Mouse (Mus musculus): ENCODE data around the gene Xcl1. TPM values are rescaled to one million over a fixed set of nuclear protein-coding genes. Genes with fewer than 3 reads are reported as not detected.
"Not testable (repeated sequence)": the region's sequence is repeated elsewhere in the genome, so short reads cannot be mapped to it uniquely, and the experiment has no call there.

Xcl1 gene
- total RNA-seq (2021): not detected
- long read RNA-seq, experiment 1: 0 reads
- long read RNA-seq, experiment 2: 0 reads

DNA sequence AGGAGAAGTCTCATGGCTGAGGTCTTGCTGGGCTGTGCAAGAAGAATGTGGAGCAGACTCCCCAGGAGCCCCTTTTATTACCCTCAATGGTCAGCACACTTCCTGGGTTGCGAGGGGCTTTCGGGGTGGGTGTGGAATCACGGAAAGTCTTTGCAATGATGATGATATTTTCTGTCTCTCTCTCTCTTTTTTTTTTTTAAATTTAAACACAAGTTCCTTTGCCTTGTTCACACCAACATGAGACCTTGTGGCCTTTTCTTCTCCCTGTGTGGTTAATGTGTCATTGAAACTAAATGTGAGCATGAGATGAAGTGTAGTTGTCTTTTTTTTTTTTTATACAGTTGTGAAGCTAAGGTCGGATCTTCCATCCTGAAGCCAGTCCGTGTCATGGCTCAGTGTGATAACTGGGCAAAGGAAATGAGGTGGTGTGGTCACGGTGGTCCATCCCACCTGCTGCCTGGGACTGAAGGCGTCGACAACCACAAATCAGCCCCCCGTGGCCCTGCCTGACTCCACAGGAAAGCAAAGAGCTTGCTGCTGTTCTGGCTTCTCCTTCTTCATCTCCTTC lies at the start of gene Xcl1:
Gene Xcl1, minus strand, starts transcription at position 51 of the 568 bp plus-strand sequence.
- no peak for DNase-seq (ENCODE audit: low spot score in 2 of 2)

DNA sequence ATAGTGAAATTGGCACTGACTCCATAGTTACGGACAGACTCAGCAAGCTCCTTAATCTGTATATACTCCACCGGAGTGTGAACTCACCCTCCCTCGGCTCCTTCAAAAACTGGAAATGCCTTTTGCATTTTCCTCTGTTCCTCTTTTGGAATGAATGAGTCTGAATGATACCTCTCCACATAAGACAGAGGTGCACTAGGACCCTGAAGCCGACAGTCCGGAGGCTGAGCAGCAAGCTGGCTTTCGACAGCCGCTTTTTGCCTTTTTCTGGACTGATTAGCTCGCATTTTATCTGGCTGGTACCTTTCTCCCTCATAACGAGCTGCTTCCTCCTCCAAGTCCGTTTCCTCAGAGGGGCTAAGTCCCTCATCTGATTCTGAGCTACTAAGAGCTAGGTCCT lies 49.4 kb upstream of the Xcl1 start:
- not testable (repeated sequence) for DNase-seq (ENCODE audit: low spot score in 2 of 2)

DNA sequence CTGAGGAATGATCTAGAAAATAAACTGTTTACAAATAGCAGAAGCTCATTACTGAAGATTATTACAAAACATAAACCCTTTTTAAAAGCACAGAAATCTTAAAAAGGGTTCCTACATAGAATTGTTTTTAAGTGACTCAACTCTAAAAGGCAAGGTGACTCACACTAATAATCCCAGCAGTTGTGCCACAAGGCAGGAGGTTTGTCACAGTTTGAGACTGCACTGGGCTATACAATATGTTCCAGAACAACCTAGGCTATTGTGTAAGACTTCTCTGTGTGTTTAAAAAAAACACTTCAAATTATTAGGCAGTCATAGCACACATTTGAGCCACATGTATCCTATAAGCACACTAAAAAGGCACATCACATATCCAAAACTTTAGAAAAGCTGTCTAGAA lies 42.0 kb upstream of the Xcl1 start:
- no peak for DNase-seq (ENCODE audit: low spot score in 2 of 2)

DNA sequence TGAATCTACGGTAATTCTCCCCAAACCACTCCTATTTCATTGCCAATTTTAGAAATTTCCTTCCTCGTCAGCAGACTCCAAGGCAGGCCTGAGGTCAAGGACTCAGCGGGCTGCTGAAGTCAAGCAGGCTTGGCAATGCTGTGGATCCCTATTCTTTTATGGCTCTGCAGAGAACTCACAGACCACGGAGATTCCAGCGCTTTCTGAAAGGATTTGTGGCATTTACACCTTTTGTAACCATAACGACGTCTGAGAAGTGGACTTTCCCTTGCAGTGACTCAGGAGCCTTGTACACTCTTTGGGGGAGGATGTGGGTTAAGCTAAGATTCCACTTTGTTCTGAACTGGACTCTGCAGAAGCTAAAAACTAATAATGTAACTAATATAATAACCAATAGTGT lies 40.4 kb upstream of the Xcl1 start:
- no peak for DNase-seq (ENCODE audit: low spot score in 2 of 2)

DNA sequence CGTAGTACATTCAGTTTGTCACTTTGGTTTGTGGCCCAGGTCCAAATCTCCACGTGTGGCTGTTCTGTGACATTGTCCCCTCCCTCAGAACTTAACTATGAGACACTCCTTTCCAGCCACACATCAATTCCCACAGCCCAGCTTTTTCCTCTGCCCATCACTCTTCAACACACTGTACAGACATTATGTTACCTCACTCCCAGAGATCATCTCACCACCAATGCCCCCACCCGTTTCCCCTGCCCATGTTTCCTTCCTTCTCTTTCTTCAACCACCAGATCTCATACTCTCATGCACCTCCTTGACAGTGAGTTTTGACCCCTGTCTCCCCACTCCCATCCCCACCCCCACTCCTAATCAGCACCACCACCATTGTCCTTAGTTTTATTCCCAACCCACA lies 39.9 kb upstream of the Xcl1 start:
- no peak for DNase-seq (ENCODE audit: low spot score in 2 of 2)

DNA sequence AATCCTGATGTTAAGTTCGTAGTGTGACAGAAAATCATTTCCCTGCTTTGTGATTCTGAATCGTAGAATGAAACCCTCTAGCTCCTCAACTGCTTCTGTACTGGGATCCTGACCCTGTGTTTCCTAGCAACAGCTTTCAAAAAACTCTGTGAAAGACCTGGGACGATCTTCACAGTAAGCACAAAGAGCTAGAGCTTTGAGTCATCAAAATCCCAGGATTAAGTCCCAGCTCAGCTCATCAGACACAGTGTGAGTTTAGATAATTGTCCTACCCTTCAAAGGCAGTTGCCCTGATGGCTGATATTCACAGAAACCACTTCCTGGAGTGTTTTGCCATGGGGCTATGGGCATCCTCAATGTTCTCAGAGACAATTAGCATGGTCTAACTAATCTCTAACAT lies 38.5 kb upstream of the Xcl1 start:
- no peak for DNase-seq (ENCODE audit: low spot score in 2 of 2)

- DNase-seq (ENCODE audit: low spot score in 2 of 2): no peak
Observed at GRCm38 (mm10) chr1:164973341-164973740, 38.0 kb upstream of the Xcl1 start.

GRCm38 (mm10) chr1:164972744-164973143 lies 37.4 kb upstream of the Xcl1 start:
- DNase-seq (ENCODE audit: low spot score in 2 of 2): no peak

DNA sequence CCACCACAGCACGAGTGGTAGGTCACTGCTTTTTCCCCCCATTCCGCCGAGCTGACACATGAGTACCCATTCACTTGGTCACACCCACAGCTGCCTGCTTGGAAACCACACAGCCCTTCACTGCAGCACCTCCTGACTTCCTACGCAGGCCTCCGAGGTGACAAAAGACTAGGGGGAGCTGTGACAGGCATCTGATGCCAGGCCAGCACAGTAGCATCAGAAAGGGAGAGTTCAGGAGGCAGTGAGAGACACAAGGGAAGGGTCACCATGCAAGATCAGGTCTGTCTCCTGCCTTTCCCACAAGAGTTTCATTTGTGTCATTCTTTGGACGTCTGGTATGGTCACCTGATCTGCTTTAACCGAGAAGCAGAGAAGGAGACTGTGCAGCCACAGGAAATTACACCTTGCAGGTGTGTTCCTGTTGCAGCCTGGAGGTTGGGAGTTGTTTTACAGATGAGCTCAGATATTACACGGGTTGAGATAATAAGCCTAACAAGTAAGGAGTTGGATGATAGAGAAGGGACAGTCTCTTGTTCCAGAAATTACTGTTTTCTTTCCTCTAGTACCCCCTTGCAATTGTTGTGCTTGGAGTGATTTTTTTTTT lies 30.9 kb upstream of the Xcl1 start:
- DNase-seq (ENCODE audit: low spot score in 2 of 2): no peak

DNA sequence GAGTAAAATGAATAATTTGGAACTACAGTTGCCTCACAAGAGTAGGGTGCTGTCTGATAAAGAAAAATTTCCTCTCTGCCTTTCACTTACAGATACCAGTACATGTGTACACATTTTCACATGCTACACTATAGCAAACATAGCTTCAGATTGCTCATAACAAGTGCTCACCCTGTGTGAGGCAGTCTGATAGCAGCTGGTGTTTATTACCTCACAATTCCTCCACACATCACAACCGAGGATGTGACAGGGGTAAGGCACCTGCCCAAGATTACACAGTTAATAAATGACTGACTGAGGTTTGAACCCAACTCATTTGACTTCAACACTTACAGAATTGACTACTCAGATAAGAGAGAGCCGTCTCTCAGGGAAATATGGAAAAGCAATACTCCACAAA lies 25.3 kb upstream of the Xcl1 start:
- no peak for DNase-seq (ENCODE audit: low spot score in 2 of 2)

- DNase-seq (ENCODE audit: low spot score in 2 of 2): no peak
Observed at GRCm38 (mm10) chr1:164959787-164960385, 24.6 kb upstream of the Xcl1 start.

DNA sequence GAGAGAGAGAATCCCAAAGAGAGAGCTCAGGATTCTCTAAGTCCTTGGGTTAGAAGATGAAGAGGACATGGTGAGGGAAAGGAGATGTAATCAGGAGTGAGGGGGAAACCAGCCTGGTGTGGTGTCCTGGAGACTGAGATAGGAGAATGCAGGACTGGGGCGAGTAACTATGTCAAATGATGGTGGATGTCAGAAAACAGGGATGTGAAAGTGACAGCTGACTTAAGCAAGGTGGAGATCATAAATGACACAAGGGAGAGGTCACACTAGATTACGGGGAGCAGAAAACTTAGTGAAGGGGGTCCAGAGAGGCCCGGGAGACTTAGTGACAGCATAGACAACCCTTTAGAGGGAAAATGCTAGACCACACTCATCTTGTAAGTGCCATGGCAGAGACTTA lies 23.8 kb upstream of the Xcl1 start:
- no peak for DNase-seq (ENCODE audit: low spot score in 2 of 2)

DNA sequence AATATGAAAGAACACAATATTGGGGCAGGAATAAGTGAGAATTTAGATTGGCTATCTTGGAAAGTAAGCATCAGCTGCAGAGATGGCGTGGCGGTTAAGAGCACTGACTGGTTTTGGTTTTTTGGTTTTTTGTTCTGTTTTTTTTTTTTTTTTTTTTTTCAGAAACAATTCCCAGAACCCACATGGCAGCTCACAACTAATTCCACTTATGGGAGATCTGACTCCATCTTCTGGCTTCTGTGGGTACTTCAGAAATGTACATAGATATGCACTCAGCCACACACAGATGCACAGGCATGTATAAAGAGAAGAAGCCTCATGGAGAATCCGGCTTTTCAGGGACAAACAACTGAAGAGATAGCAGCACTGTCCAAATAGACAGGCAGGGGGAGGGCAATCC lies 22.6 kb upstream of the Xcl1 start:
- no peak for DNase-seq (ENCODE audit: low spot score in 2 of 2)

DNA sequence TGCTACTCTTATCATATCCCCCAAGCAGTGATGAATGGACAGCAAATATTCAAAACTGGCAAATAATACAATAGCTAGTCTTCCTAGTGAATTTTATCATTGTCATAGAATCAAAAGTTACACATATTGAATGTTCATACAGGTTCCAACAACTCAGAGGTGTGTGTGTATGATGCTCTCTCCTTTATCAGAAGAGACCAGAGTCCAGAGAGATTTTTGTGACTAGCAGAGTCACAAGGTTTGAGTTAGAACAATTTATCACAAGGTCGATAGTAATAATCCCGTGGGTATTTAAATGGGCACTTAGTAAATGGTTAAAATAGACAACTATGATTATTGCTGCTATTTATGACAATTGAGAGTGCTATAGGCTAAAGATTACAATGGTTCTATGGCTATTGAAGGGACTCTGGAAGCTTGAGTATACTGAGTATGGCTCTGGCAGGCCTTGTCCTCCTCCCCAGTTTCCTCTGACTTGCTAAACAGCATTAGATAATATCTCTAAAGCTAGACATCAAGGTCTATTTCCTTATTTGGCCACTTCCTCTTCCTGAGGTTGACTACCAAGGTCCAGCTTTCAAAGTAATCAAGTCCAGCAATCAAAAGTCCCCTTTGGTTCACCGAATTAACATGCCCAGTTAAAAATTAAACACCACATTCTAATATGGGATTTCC lies 21.5 kb upstream of the Xcl1 start:
- DNase-seq (ENCODE audit: low spot score in 2 of 2): no peak

DNA sequence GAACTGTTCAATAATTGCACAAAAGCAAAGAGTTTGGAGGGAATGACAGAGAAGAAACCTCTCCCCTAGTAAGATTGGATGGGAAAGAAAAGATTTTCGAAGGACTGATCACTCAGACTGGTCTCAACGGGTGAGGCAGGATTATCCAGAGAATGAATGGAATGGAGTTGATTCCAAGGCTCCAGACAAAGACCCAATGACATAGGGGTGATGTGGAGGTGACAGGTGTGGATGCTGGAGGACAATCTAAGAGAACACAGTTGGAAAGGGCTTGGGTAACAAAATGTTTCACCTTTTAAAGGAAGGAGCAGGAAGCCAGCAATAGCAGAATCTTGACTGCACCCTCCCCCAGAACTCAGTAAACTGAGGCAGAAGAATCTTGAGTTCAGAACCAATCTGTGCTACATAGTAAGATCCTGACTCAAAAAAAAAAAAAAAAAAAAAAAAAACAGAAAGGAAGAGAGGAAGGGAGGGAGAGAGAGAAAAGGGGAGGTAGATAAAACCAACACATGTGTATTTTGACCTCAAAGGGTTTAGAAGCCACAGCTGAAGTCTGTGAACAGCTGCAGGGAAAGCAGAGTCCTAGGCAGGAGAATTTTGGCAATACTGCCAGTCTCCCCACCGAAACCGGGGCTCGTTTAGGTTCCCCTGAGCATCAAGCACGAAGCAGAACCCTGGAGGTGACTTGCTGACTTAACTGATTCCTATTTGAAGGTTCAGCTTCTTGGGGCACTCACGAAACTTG lies 20.3 kb upstream of the Xcl1 start:
- DNase-seq (ENCODE audit: low spot score in 2 of 2): no peak

DNA sequence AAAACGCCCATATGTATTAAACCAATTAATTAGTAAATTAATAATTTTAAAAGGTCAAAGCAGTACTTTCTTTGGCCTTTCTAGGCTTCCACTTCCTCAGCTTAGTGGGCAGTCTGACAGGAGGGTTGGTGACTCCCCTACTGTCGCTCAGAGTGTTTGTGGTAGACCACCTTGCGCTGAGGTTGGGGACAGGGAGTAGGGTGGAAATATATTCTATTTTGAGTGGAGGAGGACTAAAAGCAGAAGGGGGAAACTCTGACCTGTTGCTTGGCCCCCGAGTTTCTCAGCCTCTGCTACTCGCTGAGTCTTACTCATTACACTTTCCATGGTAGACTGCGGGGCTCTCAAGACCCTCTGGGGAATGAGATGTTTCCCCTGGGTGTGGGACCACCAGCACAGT lies 18.2 kb upstream of the Xcl1 start:
- DNase-seq (ENCODE audit: low spot score in 2 of 2): no peak

GRCm38 (mm10) chr1:164936060-164936459 lies 733 bp upstream of the Xcl1 start:
- no peak for DNase-seq (ENCODE audit: low spot score in 2 of 2)

GRCm38 (mm10) chr1:164933441-164934188 lies 1.7 kb downstream of the Xcl1 start:
- no peak for DNase-seq (ENCODE audit: low spot score in 2 of 2)

GRCm38 (mm10) chr1:164931135-164931534 lies 4.2 kb downstream of the Xcl1 start:
- DNase-seq (ENCODE audit: low spot score in 2 of 2): peak; percentile 14 to 36

- DNase-seq (ENCODE audit: low spot score in 2 of 2): no peak
Observed at GRCm38 (mm10) chr1:164930006-164930405, 5.3 kb downstream of the Xcl1 start.
